Mouse (Mus musculus) megakaryocyte-erythroid progenitor cell, adult 5-6 weeks (primary cell): ENCODE data around the gene 4933405L10Rik. TPM values are rescaled to one million over a fixed set of nuclear protein-coding genes. Genes with fewer than 3 reads are reported as not detected.

Experiments
- ATAC-seq: replicated peaks from 2 replicates; pipeline ENCODE4 v1.8.0; 2016; ENCODE audit warnings: mild to moderate bottlenecking, inconsistent platforms; ENCODE audit not compliant: severe bottlenecking, poor library complexity, low FRiP score, low TSS enrichment
- total RNA-seq, 2 experiments: library from RNA; stranded (forward) in 1 of 2; stranded (reverse) in 1 of 2; fragments of 200-1000, 215-1000 nt in 1 of 2; fragments of >200 nt in 1 of 2; fragmentation: Nextera tagmentation in 1 of 2; gene quantifications; 2 replicates each; pipeline ENCODE4 v1.2.3; 2014 to 2017

The 4933405L10Rik gene
- total RNA-seq (2014; fragmentation: Nextera tagmentation): not detected in 2 replicates
- not detected in 2 replicates for total RNA-seq (2017)

GRCm38 (mm10) chr8:105707498-105708403 is at the start of gene 4933405L10Rik, which contains the start of gene Enkd1:
TSS of gene 4933405L10Rik (plus strand) at chr8:105707655.
TSS of gene Enkd1 (minus strand) at chr8:105708210.
- ATAC-seq: peak; percentile 66

- peak; percentile 82 for ATAC-seq
Measured at GRCm38 (mm10) chr8:105661167-105661566, 46.3 kb upstream of the 4933405L10Rik start.

- no peak for ATAC-seq
Measured at GRCm38 (mm10) chr8:105677891-105678290, 29.6 kb upstream of the 4933405L10Rik start.

- no peak for ATAC-seq
Measured at GRCm38 (mm10) chr8:105685325-105685724, 22.1 kb upstream of the 4933405L10Rik start.

- ATAC-seq: peak; percentile 66; the same call in 1 of the 2 replicates
Measured at GRCm38 (mm10) chr8:105685796-105686308, 21.6 kb upstream of the 4933405L10Rik start, which contains the start of gene Carmil2. TSS of gene Carmil2 (plus strand) at chr8:105686274.

- 0 out of 2 replicates have a peak, but pooled peaks have one; percentile 4 for ATAC-seq
Measured at GRCm38 (mm10) chr8:105686551-105686950, 20.9 kb upstream of the 4933405L10Rik start.

GRCm38 (mm10) chr8:105687512-105687911 is 19.9 kb upstream of the 4933405L10Rik start:
- ATAC-seq: no peak

GRCm38 (mm10) chr8:105688242-105688752 is 19.2 kb upstream of the 4933405L10Rik start:
- ATAC-seq: no peak

GRCm38 (mm10) chr8:105689256-105689982 is 18.0 kb upstream of the 4933405L10Rik start:
- ATAC-seq: no peak

GRCm38 (mm10) chr8:105689983-105690360 is 17.5 kb upstream of the 4933405L10Rik start:
- no peak for ATAC-seq

- peak; percentile 9 for ATAC-seq
Measured at GRCm38 (mm10) chr8:105690978-105691377, 16.5 kb upstream of the 4933405L10Rik start.

- no peak for ATAC-seq
Measured at GRCm38 (mm10) chr8:105692449-105693182, 14.8 kb upstream of the 4933405L10Rik start.

GRCm38 (mm10) chr8:105693648-105694047 is 13.8 kb upstream of the 4933405L10Rik start:
- no peak for ATAC-seq

GRCm38 (mm10) chr8:105694051-105694799 is 13.2 kb upstream of the 4933405L10Rik start:
- no peak for ATAC-seq

- ATAC-seq: no peak
Measured at GRCm38 (mm10) chr8:105695080-105695780, 12.2 kb upstream of the 4933405L10Rik start.

GRCm38 (mm10) chr8:105697196-105697780 is 10.2 kb upstream of the 4933405L10Rik start:
- ATAC-seq: no peak

GRCm38 (mm10) chr8:105698734-105699133 is 8.7 kb upstream of the 4933405L10Rik start:
- no peak for ATAC-seq
